Mouse (Mus musculus): Measurements from ENCODE around the gene Nyap1. TPM values are rescaled to one million over a fixed set of nuclear protein-coding genes. Genes with fewer than 3 reads are reported as not detected.

Nyap1 gene
- polyA plus RNA-seq, 2 experiments = 0.05 to 0.96 TPM

DNA sequence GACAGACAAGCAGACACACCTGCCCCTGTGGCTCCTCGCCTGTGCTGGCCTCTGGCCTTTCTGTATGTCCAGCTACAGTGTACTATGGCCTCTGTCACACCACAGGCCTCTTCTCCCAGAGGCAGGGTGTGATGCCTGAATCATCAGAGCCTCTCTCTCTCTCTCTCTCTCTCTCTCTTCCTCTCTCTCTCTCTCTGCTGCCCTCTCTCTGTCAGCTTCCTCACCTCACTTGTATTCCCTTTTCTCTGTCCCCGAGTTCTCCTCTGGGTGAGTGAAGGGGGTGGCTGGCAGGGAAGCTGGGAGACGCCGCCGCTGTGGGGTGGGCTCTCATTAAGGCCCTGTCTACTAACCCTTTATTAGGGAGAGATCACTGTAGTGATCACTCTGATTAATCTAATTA lies 2.9 kb downstream of the Nyap1 start:
- Histone ChIP-seq H3K36me3 (replicated peaks; ENCODE audit: control insufficient read depth, insufficient read depth, low read depth) (no peaks in the 10 kb centered on the region), H3K9me3 (ENCODE audit: control insufficient read depth, low read length) (no peaks in the 10 kb centered on the region), H3K4me2 (ENCODE audit: low read depth) (no peak overlapping the region), H3K4me1 (replicated peaks; ENCODE audit: control insufficient read depth in 2 of 2, insufficient read depth in 2 of 2, low read length in 1 of 2) (peaks cover 10 to 12% of the 10 kb centered on the region in 2 experiments; a peak in 3 of 4 replicates), H3K9ac (replicated peaks) (no peak overlapping the region), H3K4me3 (ENCODE audit: insufficient read depth in 1 of 2, low read depth in 2 of 2, low read length in 2 of 2) (no peak overlapping the region), H3K27me3 (ENCODE audit: control insufficient read depth, insufficient read depth, low read length) (no peaks in the 10 kb centered on the region), H3K27ac (no peak overlapping the region)
- DNase-seq (ENCODE audit: low read depth in 3 of 3, low spot score in 3 of 3) = no peak
- TF ChIP-seq EP300 (IDR thresholded peaks at IDR 0.05; ENCODE audit: low read depth) = no peak
- TF ChIP-seq CTCF (IDR thresholded peaks at IDR 0.05; ENCODE audit: low read depth) = peak; percentile 53
- WGBS (ENCODE audit: insufficient replicate concordance) = 57% methylated on average over 5 of the region's 5 CpGs
- ATAC-seq (ENCODE audit: insufficient read depth) = no peak

GRCm38 (mm10) chr5:137737400-137737940 lies 3.9 kb downstream of the Nyap1 start:
- DNase-seq (ENCODE audit: low read depth in 3 of 3, low spot score in 3 of 3) (no peak), ATAC-seq (ENCODE audit: insufficient read depth) (no peak)
- TF ChIP-seq CTCF (IDR thresholded peaks at IDR 0.05; ENCODE audit: low read depth) = no peak
- TF ChIP-seq EP300 (IDR thresholded peaks at IDR 0.05; ENCODE audit: low read depth) = no peak
- peaks cover 10 to 12% of the 10 kb centered on the region in 2 experiments; a peak in 3 of 4 replicates for H3K4me1 ChIP-seq (replicated peaks; ENCODE audit: control insufficient read depth in 2 of 2, insufficient read depth in 2 of 2, low read length in 1 of 2)
- H3K27me3 ChIP-seq (ENCODE audit: control insufficient read depth, insufficient read depth, low read length) = no peaks in the 10 kb centered on the region
- H3K9ac ChIP-seq (replicated peaks) = no peak overlapping the region
- no peak overlapping the region for H3K4me3 ChIP-seq (ENCODE audit: insufficient read depth in 1 of 2, low read depth in 2 of 2, low read length in 2 of 2)
- H3K9me3 ChIP-seq (ENCODE audit: control insufficient read depth, low read length) = no peaks in the 10 kb centered on the region
- no peak overlapping the region for H3K4me2 ChIP-seq (ENCODE audit: low read depth)
- no peaks in the 10 kb centered on the region for H3K36me3 ChIP-seq (replicated peaks; ENCODE audit: control insufficient read depth, insufficient read depth, low read depth)
- no peak overlapping the region for H3K27ac ChIP-seq
- WGBS (ENCODE audit: insufficient replicate concordance) = 61% methylated on average over 6 of the region's 6 CpGs

DNA sequence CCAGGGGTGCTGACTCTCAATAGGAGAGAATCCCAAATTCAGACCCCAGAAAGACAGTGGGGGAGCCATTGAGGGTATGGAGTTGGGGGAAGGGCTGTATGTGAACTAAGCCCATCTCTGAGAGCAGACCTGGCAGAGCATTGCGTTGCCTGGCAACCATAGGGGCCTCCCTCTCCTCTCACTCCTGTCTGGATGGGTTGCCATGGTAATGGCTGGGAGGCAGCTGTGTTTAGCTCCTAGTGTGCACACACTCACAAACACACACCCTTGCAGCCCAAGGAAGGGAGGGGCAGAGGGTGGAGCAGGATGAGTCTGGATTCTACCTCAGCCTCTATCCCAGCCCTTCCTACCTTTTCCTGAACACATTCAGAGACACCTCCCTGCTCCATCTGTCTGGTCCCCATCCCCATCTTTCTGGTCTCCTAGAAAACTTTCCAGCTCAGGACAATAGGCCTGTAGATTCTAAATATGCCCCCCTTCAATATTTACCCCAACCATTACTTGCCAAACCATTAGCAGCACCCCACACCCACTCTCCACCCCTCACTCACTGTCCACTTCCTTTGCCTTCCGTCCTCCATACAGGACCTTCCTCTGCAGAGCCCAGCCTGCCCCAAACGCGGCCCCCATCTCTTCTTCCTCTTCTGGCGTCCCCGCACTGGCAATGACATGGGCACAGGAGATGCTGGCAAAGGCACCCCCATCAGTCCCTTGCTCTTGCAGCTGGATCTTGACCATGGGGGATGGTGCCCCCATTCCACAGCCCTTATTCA lies 6.9 kb downstream of the Nyap1 start:
- Histone ChIP-seq H3K9ac (replicated peaks) (no peak overlapping the region), H3K4me2 (ENCODE audit: low read depth) (no peak overlapping the region), H3K36me3 (replicated peaks; ENCODE audit: control insufficient read depth, insufficient read depth, low read depth) (no peaks in the 10 kb centered on the region), H3K9me3 (ENCODE audit: control insufficient read depth, low read length) (no peaks in the 10 kb centered on the region), H3K27ac (no peak overlapping the region), H3K4me1 (replicated peaks; ENCODE audit: control insufficient read depth in 2 of 2, insufficient read depth in 2 of 2, low read length in 1 of 2) (peaks cover 0 to 2% of the 10 kb centered on the region in 2 experiments; a peak in 1 of 4 replicates), H3K27me3 (ENCODE audit: control insufficient read depth, insufficient read depth, low read length) (no peaks in the 10 kb centered on the region), H3K4me3 (ENCODE audit: insufficient read depth in 1 of 2, low read depth in 2 of 2, low read length in 2 of 2) (no peak overlapping the region)
- DNase-seq (ENCODE audit: low read depth in 3 of 3, low spot score in 3 of 3) = no peak
- WGBS (ENCODE audit: insufficient replicate concordance) = 43% methylated on average over 6 of the region's 6 CpGs
- no peak for ATAC-seq (ENCODE audit: insufficient read depth)
- no peak for TF ChIP-seq EP300 (IDR thresholded peaks at IDR 0.05; ENCODE audit: low read depth)
- no peak for TF ChIP-seq CTCF (IDR thresholded peaks at IDR 0.05; ENCODE audit: low read depth)

GRCm38 (mm10) chr5:137733638-137734288 lies 7.6 kb downstream of the Nyap1 start:
- 89% methylated on average over 12 of the region's 12 CpGs for WGBS (ENCODE audit: insufficient replicate concordance)
- ATAC-seq (ENCODE audit: insufficient read depth) (no peak), DNase-seq (ENCODE audit: low read depth in 3 of 3, low spot score in 3 of 3) (no peak)

GRCm38 (mm10) chr5:137726767-137727166 lies 14.6 kb downstream of the Nyap1 start:
- no peaks in the 10 kb centered on the region for H3K36me3 ChIP-seq (replicated peaks; ENCODE audit: control insufficient read depth, insufficient read depth, low read depth)
- H3K4me1 ChIP-seq (replicated peaks; ENCODE audit: control insufficient read depth in 2 of 2, insufficient read depth in 2 of 2, low read length in 1 of 2) = no peaks in the 10 kb centered on the region
- H3K9me3 ChIP-seq (ENCODE audit: control insufficient read depth, low read length) = no peaks in the 10 kb centered on the region
- H3K9ac ChIP-seq (replicated peaks) = no peak overlapping the region
- 53% methylated on average over 6 of the region's 6 CpGs for WGBS (ENCODE audit: insufficient replicate concordance)
- no peak overlapping the region for H3K4me3 ChIP-seq (ENCODE audit: insufficient read depth in 1 of 2, low read depth in 2 of 2, low read length in 2 of 2)
- ATAC-seq (ENCODE audit: insufficient read depth) (no peak), DNase-seq (ENCODE audit: low read depth in 3 of 3, low spot score in 3 of 3) (no peak)
- peak; percentile 52; the same call in 1 of the 2 replicates for TF ChIP-seq CTCF (IDR thresholded peaks at IDR 0.05; ENCODE audit: low read depth)
- no peak for TF ChIP-seq EP300 (IDR thresholded peaks at IDR 0.05; ENCODE audit: low read depth)
- H3K27me3 ChIP-seq (ENCODE audit: control insufficient read depth, insufficient read depth, low read length) = peaks cover 7% of the 10 kb centered on the region
- no peak overlapping the region for H3K27ac ChIP-seq
- no peak overlapping the region for H3K4me2 ChIP-seq (ENCODE audit: low read depth)

More at GRCm38 (mm10) chr5:137733638-137734288, 7.6 kb downstream of the Nyap1 start:
- Histone ChIP-seq H3K9ac (replicated peaks) (no peak overlapping the region), H3K4me3 (ENCODE audit: insufficient read depth in 1 of 2, low read depth in 2 of 2, low read length in 2 of 2) (no peak overlapping the region), H3K36me3 (replicated peaks; ENCODE audit: control insufficient read depth, insufficient read depth, low read depth) (no peaks in the 10 kb centered on the region), H3K4me2 (ENCODE audit: low read depth) (no peak overlapping the region), H3K4me1 (replicated peaks; ENCODE audit: control insufficient read depth in 2 of 2, insufficient read depth in 2 of 2, low read length in 1 of 2) (peaks cover 0 to 2% of the 10 kb centered on the region in 2 experiments; a peak in 1 of 4 replicates), H3K27ac (no peak overlapping the region), H3K9me3 (ENCODE audit: control insufficient read depth, low read length) (no peaks in the 10 kb centered on the region), H3K27me3 (ENCODE audit: control insufficient read depth, insufficient read depth, low read length) (no peaks in the 10 kb centered on the region)
- no peak for TF ChIP-seq CTCF (IDR thresholded peaks at IDR 0.05; ENCODE audit: low read depth)
- TF ChIP-seq EP300 (IDR thresholded peaks at IDR 0.05; ENCODE audit: low read depth) = no peak

Data from liver, embryonic 14.5 days (tissue).